Comparison of ENCODE assay signal across 1 mouse cellular context in the genomic region with DNA sequence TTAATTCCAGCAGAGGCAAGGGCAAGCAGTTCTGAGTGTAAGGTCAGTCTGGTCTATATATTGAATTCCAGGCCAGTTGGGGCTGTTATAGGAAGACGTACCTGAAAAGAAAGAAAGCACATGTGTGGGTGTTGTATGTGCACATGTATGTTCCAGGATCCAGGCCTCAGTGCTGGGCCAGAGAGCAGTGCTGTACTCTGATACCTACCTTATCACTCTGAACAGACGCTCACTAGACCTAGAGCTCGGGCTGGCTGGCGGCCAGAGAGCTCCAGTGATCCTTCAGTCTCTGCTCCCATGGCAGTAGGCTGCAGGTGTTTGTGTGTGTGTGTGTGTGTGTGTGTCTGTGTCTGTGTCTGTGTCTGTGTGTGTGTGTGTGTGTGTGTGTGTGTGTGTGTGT.
TF ChIP-seq lines count a peak whose summit lies in the region.

No protein-coding gene starts in this region.

TF ChIP-seq in MEL, 35 proteins besides CTCF, POLR2A, EP300 and RAD21:
- TF ChIP-seq TAL1 (IDR thresholded peaks at IDR 0.05; ENCODE audit: low read length), result peak; percentile 95
- no peak for TF ChIP-seq MYB (IDR thresholded peaks at IDR 0.05; ENCODE audit: low read depth, low read length)
- TF ChIP-seq TCF12 (IDR thresholded peaks at IDR 0.05; ENCODE audit: low read depth, low read length), result peak; percentile 97
- TF ChIP-seq BHLHE40 (IDR thresholded peaks at IDR 0.05; ENCODE audit: borderline replicate concordance, low read depth, low read length), result 0 out of 2 replicates have a peak, but pooled peaks have one; percentile 48
- peak; percentile 33; the same call in 1 of the 2 replicates for TF ChIP-seq POLR2AphosphoS2 (IDR thresholded peaks at IDR 0.05; ENCODE audit: low read length)
- peak; percentile 83 for TF ChIP-seq ETS1 (IDR thresholded peaks at IDR 0.05; ENCODE audit: low read depth, low read length)
- TF ChIP-seq ELF1 (IDR thresholded peaks at IDR 0.05; ENCODE audit: low read depth, low read length), result no peak
- TF ChIP-seq RCOR1 (IDR thresholded peaks at IDR 0.05; ENCODE audit: low read depth, low read length), result peak; percentile 71
- peak; percentile 90 for TF ChIP-seq GATA1 (IDR thresholded peaks at IDR 0.05; ENCODE audit: low read depth, low read length)
- peak; percentile 73 for TF ChIP-seq SIN3A (IDR thresholded peaks at IDR 0.05; ENCODE audit: low read length)
- TF ChIP-seq MXI1 (IDR thresholded peaks at IDR 0.05; ENCODE audit: low read depth, low read length), result peak; percentile 86
- peak; percentile 89 for TF ChIP-seq MYC (IDR thresholded peaks at IDR 0.05; ENCODE audit: low read depth, low read length)
- TF ChIP-seq GABPA (IDR thresholded peaks at IDR 0.05; ENCODE audit: low read depth, low read length), result no peak
- TF ChIP-seq MAX (IDR thresholded peaks at IDR 0.05; ENCODE audit: low read length), result peak; percentile 86
